Comparison of ENCODE assay signal across 17 mouse cellular contexts in genomic region chr17:81492216-81492865, GRCm38 (mm10). TPM values are rescaled to one million over a fixed set of nuclear protein-coding genes. Genes with fewer than 3 reads are reported as not detected.
DNase-seq lines count a peak whose midpoint lies in the region; ATAC-seq and TF ChIP-seq lines count a peak whose summit lies in the region.
"Had no signal": no experiment of that assay in that cellular context is flagged by ENCODE, and none has a peak within 500 bp of the region (broad histone marks: within the 10 kb centered on the region; RNA-seq: fewer than 3 reads in every experiment).

No protein-coding gene starts in this region.

- ATAC-seq in heart, postnatal 0 days (ENCODE audit: insufficient read depth, low read depth): peak; percentile 63
- ATAC-seq: activated CD4-positive, CD25-positive, alpha-beta regulatory T cell, adult 4 months; intestine, embryonic 16.5 days had no signal

- DNase-seq in adrenal gland, postnatal 10 days: peak; percentile 25
- DNase-seq in adrenal gland, adult (ENCODE audit: inconsistent age in 2 of 2, low spot score in 1 of 2): no peak
- DNase-seq in left cerebral cortex, postnatal 4 days: peak; percentile 13
- no peak for DNase-seq in left cerebral cortex, postnatal 36 days (ENCODE audit: low spot score in 2 of 2)
- peak; percentile 69 for DNase-seq in heart, postnatal 0 days (ENCODE audit: low spot score)
- peak; percentile 28 for DNase-seq in lung, postnatal 14 days
- no peak for DNase-seq in liver
- no peak for DNase-seq in urinary bladder, adult 2 months (ENCODE audit: low spot score)
- DNase-seq: midbrain, embryonic 14.5 days; right cerebral cortex, postnatal 25 days had no signal

- no peaks in the 10 kb centered on the region for H3K9me3 ChIP-seq in heart, postnatal 0 days (replicated peaks; ENCODE audit: control insufficient read depth, low read length)

- intact Hi-C loops in left cerebral cortex, postnatal 4 days (cut with DNase I): no loop called here
- intact Hi-C loops in left cerebral cortex, postnatal 36 days (cut with DNase I): no loop called here

- no peak overlapping the region for H3K4me2 ChIP-seq in heart, postnatal 0 days (ENCODE audit: low read depth, low read length)

- no peaks in the 10 kb centered on the region for H3K27me3 ChIP-seq in heart, postnatal 0 days (ENCODE audit: control insufficient read depth, insufficient read depth, low read length)

- H3K9ac ChIP-seq in heart, postnatal 0 days (replicated peaks; ENCODE audit: low read depth, low read length): no peak overlapping the region; the same call in 1 of the 2 replicates
- H3K9ac ChIP-seq: liver, embryonic 14.5 days had no signal

- no peaks in the 10 kb centered on the region for H3K36me3 ChIP-seq in heart, postnatal 0 days (replicated peaks; ENCODE audit: control insufficient read depth, insufficient read depth, low read length)

- no peak overlapping the region for H3K4me3 ChIP-seq in heart, postnatal 0 days (ENCODE audit: low read depth, low read length)
- H3K4me3 ChIP-seq: left cerebral cortex, adult 2 months had no signal

- TF ChIP-seq EP300 in heart, postnatal 0 days (IDR thresholded peaks at IDR 0.05; ENCODE audit: low read depth): 0 out of 2 replicates have a peak, but pooled peaks have one; percentile 19

- no peak for TF ChIP-seq CTCF in heart, postnatal 0 days (IDR thresholded peaks at IDR 0.05; ENCODE audit: low read depth)

- peak overlapping the region; percentile 63 for H3K27ac ChIP-seq in heart, postnatal 0 days (ENCODE audit: low read depth)
- H3K27ac ChIP-seq: left cerebral cortex, adult 2 months; liver, embryonic 14.5 days had no signal

- H3K4me1 ChIP-seq in heart, postnatal 0 days (ENCODE audit: control insufficient read depth, insufficient read depth): peaks cover 29% of the 10 kb centered on the region

- 21% methylated on average over 6 of the region's 6 CpGs for WGBS in heart, postnatal 0 days

RNA-seq across cellular contexts. Expression of gene Gm11096, which starts 50.8 kb away (rescaled TPM):
- not detected for total RNA-seq in adrenal gland, postnatal 10 days (2021)
- total RNA-seq in left cerebral cortex, postnatal 4 days (2021): not detected
- not detected for total RNA-seq in left cerebral cortex, postnatal 36 days (2021)
- not detected in 2 replicates for total RNA-seq in heart, postnatal 0 days (2014; rRNA removed; ENCODE audit: low replicate concordance)
- not detected in 2 replicates for polyA plus RNA-seq in heart, postnatal 0 days (2015; fragmentation: Nextera tagmentation; extraction: Ambion mirVana)
- not detected in 2 replicates for polyA plus RNA-seq in urinary bladder, adult 2 months (2012; rRNA removed)
- total RNA-seq: ES-E14; left cerebral cortex, adult 2 months had no signal
- polyA plus RNA-seq: activated CD4-positive, CD25-positive, alpha-beta regulatory T cell, adult 4 months; intestine, embryonic 16.5 days; liver, embryonic 14.5 days; midbrain, embryonic 14.5 days; neural tube, embryonic 14.5 days; testis, adult 2 months had no signal

Comparison
In these comparisons a context has a peak if more than half of its experiments do, and no peak if none do; other contexts are left out.
1. DNase-seq: peak in adrenal gland, postnatal 10 days (single experiment), left cerebral cortex, postnatal 4 days (single experiment), heart, postnatal 0 days (single experiment) and lung, postnatal 14 days (single experiment); none in adrenal gland, adult (0 of 2), left cerebral cortex, postnatal 36 days (0 of 2), liver (single experiment) and urinary bladder, adult 2 months (single experiment).